Mouse (Mus musculus): ENCODE data around the gene Oas1c. TPM values are rescaled to one million over a fixed set of nuclear protein-coding genes. Genes with fewer than 3 reads are reported as not detected.

Gene Oas1c
- total and polyA plus RNA-seq, 3 experiments = 1.6 to 3.6 (median 3.6) TPM

- dilution Hi-C loops (cut with MboI; ENCODE audit: extremely low pct_ligation_motif_present, extremely low pct_unique_long_range_greater_than_20kb, low sequenced_read_pairs) = no loop called here
Measured at GRCm38 (mm10) chr5:120815949-120816348, 3.6 kb upstream of the Oas1c start.

GRCm38 (mm10) chr5:120813023-120813422 lies 709 bp upstream of the Oas1c start:
- Histone ChIP-seq H3K9ac (ENCODE audit: insufficient read depth, low read depth) (peak overlapping the region; percentile 54; the same call in 1 of the 2 replicates), H3K36me3 (replicated peaks in 1 of 2; ENCODE audit: control insufficient read depth in 1 of 2, insufficient read depth in 1 of 2, low read length in 1 of 2) (peaks cover 3 to 39% of the 10 kb centered on the region in 2 experiments), H3K4me3 (replicated peaks in 1 of 3; ENCODE audit: low read depth in 2 of 3, low read length in 2 of 3, poor library complexity in 1 of 3) (peak overlapping the region; percentile 65 to 86 (median 75)), H3K4me2 (ENCODE audit: insufficient read depth, low read depth, poor library complexity, severe bottlenecking) (peak overlapping the region; percentile 68; the same call in 1 of the 2 replicates), H3K4me1 (ENCODE audit: control insufficient read depth in 1 of 2, insufficient read depth in 2 of 2) (peaks cover 0 to 30% of the 10 kb centered on the region in 2 experiments; a peak in 2 of 4 replicates), H3K79me2 (replicated peaks; ENCODE audit: control insufficient read depth, extremely low read depth, insufficient read depth, poor library complexity, severe bottlenecking) (no peaks in the 10 kb centered on the region), H3K27ac (ENCODE audit: insufficient read depth, low read depth) (no peak overlapping the region), H3K9me3 (replicated peaks; ENCODE audit: low read length) (no peaks in the 10 kb centered on the region), H3K27me3 (replicated peaks) (no peaks in the 10 kb centered on the region)
- dilution Hi-C loops (cut with MboI; ENCODE audit: extremely low pct_ligation_motif_present, extremely low pct_unique_long_range_greater_than_20kb, low sequenced_read_pairs) (no loop called here), in situ Hi-C loops (cut with MboI; ENCODE audit: low pct_ligation_motif_present, low pct_unique_long_range_greater_than_20kb, low sequenced_read_pairs) (no loop called here)
- DNase-seq (ENCODE audit: extremely low read depth) = no peak
- TF ChIP-seq CHD2 (IDR thresholded peaks at IDR 0.05; ENCODE audit: low read length) (no peak), SIN3A (IDR thresholded peaks at IDR 0.05; ENCODE audit: low read length) (0 out of 2 replicates have a peak, but pooled peaks have one; percentile 16)

More at GRCm38 (mm10) chr5:120815949-120816348, 3.6 kb upstream of the Oas1c start:
- Histone ChIP-seq H3K27ac (ENCODE audit: insufficient read depth, low read depth) (no peak overlapping the region), H3K4me1 (ENCODE audit: control insufficient read depth in 1 of 2, insufficient read depth in 2 of 2) (peaks cover 0 to 40% of the 10 kb centered on the region in 2 experiments; a peak in 2 of 4 replicates), H3K36me3 (replicated peaks in 1 of 2; ENCODE audit: control insufficient read depth in 1 of 2, insufficient read depth in 1 of 2, low read length in 1 of 2) (peaks cover 3 to 55% of the 10 kb centered on the region in 2 experiments), H3K79me2 (replicated peaks; ENCODE audit: control insufficient read depth, extremely low read depth, insufficient read depth, poor library complexity, severe bottlenecking) (no peaks in the 10 kb centered on the region), H3K9me3 (replicated peaks; ENCODE audit: low read length) (peaks cover 2% of the 10 kb centered on the region), H3K4me3 (replicated peaks in 1 of 3; ENCODE audit: low read depth in 2 of 3, low read length in 2 of 3, poor library complexity in 1 of 3) (no peak overlapping the region), H3K4me2 (ENCODE audit: insufficient read depth, low read depth, poor library complexity, severe bottlenecking) (no peak overlapping the region), H3K9ac (ENCODE audit: insufficient read depth, low read depth) (no peak overlapping the region), H3K27me3 (replicated peaks) (no peaks in the 10 kb centered on the region)
- TF ChIP-seq E2F4 (IDR thresholded peaks at IDR 0.05; ENCODE audit: insufficient replicate concordance, low read depth, low read length) (no peak), TCF12 (IDR thresholded peaks at IDR 0.05; ENCODE audit: low read depth, low read length) (no peak), POLR2A (IDR thresholded peaks at IDR 0.05; ENCODE audit: low read depth, low read length) (no peak), ZC3H11A (IDR thresholded peaks at IDR 0.05; ENCODE audit: low read depth, low read length) (no peak), NELFE (IDR thresholded peaks at IDR 0.05; ENCODE audit: low read depth, low read length) (no peak), IRF4 (IDR thresholded peaks at IDR 0.05; ENCODE audit: low read depth, low read length) (no peak), USF1 (IDR thresholded peaks at IDR 0.05; ENCODE audit: low read depth, low read length) (no peak), MAFK (IDR thresholded peaks at IDR 0.05; ENCODE audit: insufficient replicate concordance, low read length) (no peak), PAX5 (IDR thresholded peaks at IDR 0.05; ENCODE audit: low read length) (no peak), USF2 (conservative IDR thresholded peaks at IDR 0.05; ENCODE audit: low read depth, low read length) (no peak), RAD21 (IDR thresholded peaks at IDR 0.05; ENCODE audit: low read depth, low read length) (peak; percentile 14), RCOR1 (conservative IDR thresholded peaks at IDR 0.05; ENCODE audit: low read depth, low read length) (no peak), SIN3A (IDR thresholded peaks at IDR 0.05; ENCODE audit: low read length) (no peak), JUND (conservative IDR thresholded peaks at IDR 0.05; ENCODE audit: low read depth, low read length) (no peak), KAT2A (IDR thresholded peaks at IDR 0.05; ENCODE audit: insufficient replicate concordance, low read length) (no peak), ELF1 (IDR thresholded peaks at IDR 0.05; ENCODE audit: low read depth, low read length) (no peak), ZKSCAN1 (IDR thresholded peaks at IDR 0.05; ENCODE audit: borderline replicate concordance, low read depth, low read length) (no peak), CTCF (conservative IDR thresholded peaks at IDR 0.05 in 1 of 2, IDR thresholded peaks at IDR 0.05 in 1 of 2; ENCODE audit: low read depth in 2 of 2, low read length in 2 of 2) (peak; percentile 68 to 76), MXI1 (IDR thresholded peaks at IDR 0.05; ENCODE audit: low read depth, low read length) (no peak), MEF2A (IDR thresholded peaks at IDR 0.05; ENCODE audit: borderline replicate concordance, low read depth, low read length) (no peak), CHD2 (IDR thresholded peaks at IDR 0.05; ENCODE audit: low read length) (no peak), CHD1 (IDR thresholded peaks at IDR 0.05; ENCODE audit: low read depth, low read length) (no peak), UBTF (IDR thresholded peaks at IDR 0.05; ENCODE audit: low read depth, low read length) (no peak), ZMIZ1 (IDR thresholded peaks at IDR 0.05; ENCODE audit: low read depth, low read length) (no peak), POLR2AphosphoS2 (IDR thresholded peaks at IDR 0.05; ENCODE audit: low read depth, low read length) (no peak), SMC3 (IDR thresholded peaks at IDR 0.05; ENCODE audit: low read depth, low read length) (peak; percentile 28; the same call in 1 of the 2 replicates)
- in situ Hi-C loops (cut with MboI; ENCODE audit: low pct_ligation_motif_present, low pct_unique_long_range_greater_than_20kb, low sequenced_read_pairs) = no loop called here
- DNase-seq (ENCODE audit: extremely low read depth) = peak; percentile 61
